Mouse (Mus musculus): ENCODE results near the gene Tfpi.

- TF ChIP-seq CTCF (IDR thresholded peaks at IDR 0.05; ENCODE audit: low read depth) (no peak), EP300 (optimal IDR thresholded peaks at IDR 0.05) (no peak)
Measured at GRCm38 (mm10) chr2:84384911-84385693, 91.5 kb downstream of the Tfpi start.

Measured in stomach, postnatal 0 days (tissue).